Comparison of ENCODE assay signal across 8 mouse cellular contexts in the genomic region with DNA sequence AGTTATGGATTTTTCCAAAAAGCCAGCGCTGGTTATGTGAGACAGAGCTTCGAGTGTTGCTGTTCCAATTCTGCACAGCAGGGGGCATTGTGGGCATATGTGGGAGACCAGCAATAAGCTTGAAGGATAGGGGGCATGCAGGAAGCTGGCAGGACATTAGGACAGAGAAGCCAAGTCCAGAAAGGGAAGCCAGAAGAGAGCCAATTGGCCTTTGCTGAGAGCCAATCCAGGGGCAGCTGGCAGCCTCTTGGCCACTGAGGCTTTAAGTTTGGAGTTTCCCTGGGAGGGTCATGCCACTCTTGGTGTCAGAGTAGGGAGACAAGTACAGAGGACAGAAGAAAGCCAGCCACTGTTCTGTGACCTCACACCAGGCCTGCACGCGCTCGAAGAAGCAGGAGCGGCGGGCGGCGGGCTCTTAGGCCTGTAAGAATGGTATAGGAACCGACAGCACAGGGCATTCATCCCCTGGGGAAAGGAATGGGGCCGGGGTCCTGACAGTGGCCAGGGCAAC. TPM values are rescaled to one million over a fixed set of nuclear protein-coding genes. Genes with fewer than 3 reads are reported as not detected.
DNase-seq lines count a peak whose midpoint lies in the region; ATAC-seq and TF ChIP-seq lines count a peak whose summit lies in the region.

No protein-coding gene starts in this region.

- H3K4me1 ChIP-seq in embryonic fibroblast, embryonic 13.5 days (ENCODE audit: control insufficient read depth, insufficient read depth, low read length), result no peaks in the 10 kb centered on the region
- peaks cover 5% of the 10 kb centered on the region for H3K4me1 ChIP-seq in heart, embryonic 11.5 days (ENCODE audit: control insufficient read depth, insufficient read depth, low read length)
- H3K4me1 ChIP-seq in kidney, embryonic 15.5 days, result peaks cover 15% of the 10 kb centered on the region
- peaks cover 6% of the 10 kb centered on the region for H3K4me1 ChIP-seq in limb, embryonic 15.5 days

- H3K27ac ChIP-seq in embryonic fibroblast, embryonic 13.5 days (ENCODE audit: insufficient read depth, low read length), result no peak overlapping the region
- H3K27ac ChIP-seq in heart, embryonic 11.5 days (ENCODE audit: low read depth, low read length), result peak overlapping the region; percentile 62
- peak overlapping the region; percentile 78; the same call in 1 of the 2 replicates for H3K27ac ChIP-seq in kidney, embryonic 15.5 days
- H3K27ac ChIP-seq in limb, embryonic 15.5 days, result peak overlapping the region; percentile 9; the same call in 1 of the 2 replicates

- peaks cover 3% of the 10 kb centered on the region for H3K36me3 ChIP-seq in C2C12 (ENCODE audit: control insufficient read depth, insufficient read depth)
- H3K36me3 ChIP-seq in heart, embryonic 11.5 days (ENCODE audit: control insufficient read depth, insufficient read depth, low read length), result peaks cover 6% of the 10 kb centered on the region; the same call in 1 of the 2 replicates
- peaks cover 28% of the 10 kb centered on the region for H3K36me3 ChIP-seq in kidney, embryonic 15.5 days
- H3K36me3 ChIP-seq in limb, embryonic 15.5 days, result 0 out of 2 replicates have a peak, but pooled peaks cover 11% of the 10 kb centered on the region

- no peak for TF ChIP-seq POLR2A in embryonic fibroblast, embryonic 13.5 days (IDR thresholded peaks at IDR 0.05; ENCODE audit: low read depth, low read length)

- H3K27me3 ChIP-seq in C2C12 (ENCODE audit: control insufficient read depth, insufficient read depth, insufficient read length), result no peaks in the 10 kb centered on the region
- no peaks in the 10 kb centered on the region for H3K27me3 ChIP-seq in heart, embryonic 11.5 days (ENCODE audit: control insufficient read depth, insufficient read depth, low read length)
- H3K27me3 ChIP-seq in kidney, embryonic 15.5 days, result no peaks in the 10 kb centered on the region
- no peaks in the 10 kb centered on the region for H3K27me3 ChIP-seq in limb, embryonic 15.5 days

- peak; percentile 66 for TF ChIP-seq CTCF in C2C12 (IDR thresholded peaks at IDR 0.05; ENCODE audit: control insufficient read depth, insufficient read depth, insufficient read length)
- TF ChIP-seq CTCF in embryonic fibroblast, embryonic 13.5 days (IDR thresholded peaks at IDR 0.05; ENCODE audit: borderline replicate concordance, insufficient read depth, low read length), result peak; percentile 59; the same call in 1 of the 2 replicates

- peak; percentile 32; the same call in 1 of the 2 replicates for ATAC-seq in heart, embryonic 11.5 days (replicated peaks; ENCODE audit: insufficient number of reproducible peaks, low FRiP score, low TSS enrichment)
- peak; percentile 87 for ATAC-seq in kidney, embryonic 15.5 days (replicated peaks; ENCODE audit: low FRiP score)
- ATAC-seq in limb, embryonic 15.5 days (ENCODE audit: insufficient number of reproducible peaks, low FRiP score, low TSS enrichment, low read depth), result peak; percentile 45; the same call in 1 of the 2 replicates
- ATAC-seq in monocyte, adult 5-6 weeks (replicated peaks; ENCODE audit: insufficient number of reproducible peaks, low FRiP score, low TSS enrichment, poor library complexity, severe bottlenecking), result peak; percentile 86

- H3K4me2 ChIP-seq in heart, embryonic 11.5 days, result no peak overlapping the region
- H3K4me2 ChIP-seq in kidney, embryonic 15.5 days, result no peak overlapping the region
- H3K4me2 ChIP-seq in limb, embryonic 15.5 days, result no peak overlapping the region

- H3K79me3 ChIP-seq in C2C12 (ENCODE audit: low read depth), result no peaks in the 10 kb centered on the region

- DNase-seq in brain, adult 2 months (ENCODE audit: low read depth, low spot score), result peak; percentile 96
- DNase-seq in spleen, postnatal 36 days (ENCODE audit: low spot score in 2 of 2), result peak; percentile 74 to 77

- WGBS in heart, embryonic 11.5 days (ENCODE audit: insufficient replicate concordance), result 66% methylated on average over 11 of the region's 11 CpGs
- 61% methylated on average over 11 of the region's 11 CpGs for WGBS in kidney, embryonic 15.5 days
- 62% methylated on average over 11 of the region's 11 CpGs for WGBS in limb, embryonic 15.5 days

- H3K79me2 ChIP-seq in C2C12 (ENCODE audit: control insufficient read depth, insufficient read depth), result no peaks in the 10 kb centered on the region

- H3K4me3 ChIP-seq in C2C12 (ENCODE audit: insufficient read depth, poor library complexity, severe bottlenecking), result no peak overlapping the region
- H3K4me3 ChIP-seq in embryonic fibroblast, embryonic 13.5 days (ENCODE audit: insufficient read depth, low read length), result no peak overlapping the region
- no peak overlapping the region for H3K4me3 ChIP-seq in heart, embryonic 11.5 days (ENCODE audit: low read depth, low read length)
- no peak overlapping the region for H3K4me3 ChIP-seq in kidney, embryonic 15.5 days (replicated peaks)
- H3K4me3 ChIP-seq in limb, embryonic 15.5 days, result no peak overlapping the region

- H3K9ac ChIP-seq in heart, embryonic 11.5 days (ENCODE audit: low read depth, low read length), result no peak overlapping the region
- H3K9ac ChIP-seq in kidney, embryonic 15.5 days, result 0 out of 2 replicates have a peak overlapping the region, but pooled peaks have one; percentile 31
- no peak overlapping the region for H3K9ac ChIP-seq in limb, embryonic 15.5 days

- H3ac ChIP-seq in C2C12 (ENCODE audit: control insufficient read depth, insufficient read length, low read depth), result no peak overlapping the region

- H3K9me3 ChIP-seq in heart, embryonic 11.5 days (replicated peaks; ENCODE audit: control insufficient read depth, low read length), result no peaks in the 10 kb centered on the region
- no peaks in the 10 kb centered on the region for H3K9me3 ChIP-seq in kidney, embryonic 15.5 days (replicated peaks)
- H3K9me3 ChIP-seq in limb, embryonic 15.5 days, result no peaks in the 10 kb centered on the region

TF ChIP-seq in C2C12, 6 proteins besides CTCF, POLR2A, EP300 and RAD21:
- no peak for TF ChIP-seq CEBPB (IDR thresholded peaks at IDR 0.05; ENCODE audit: low read depth)
- no peak for TF ChIP-seq MYOD1 (IDR thresholded peaks at IDR 0.05; ENCODE audit: control insufficient read depth, insufficient read length, low read depth)
- no peak for TF ChIP-seq USF1 (IDR thresholded peaks at IDR 0.05; ENCODE audit: low read depth)
- no peak for TF ChIP-seq MYOG (IDR thresholded peaks at IDR 0.05; ENCODE audit: control insufficient read depth, extremely low read depth, insufficient read length)
- no peak for TF ChIP-seq MAX (IDR thresholded peaks at IDR 0.05)
- TF ChIP-seq FOSL1 (IDR thresholded peaks at IDR 0.05; ENCODE audit: insufficient read depth, low read length, poor library complexity, severe bottlenecking), result no peak

RNA-seq across cellular contexts. Expression of gene Srl, which starts 52.4 kb away (rescaled TPM):
- polyA plus RNA-seq in C2C12 (2012; fragmentation: generic; extraction: Trizol), result 11.4 TPM
- 3.9 and 5.9 TPM in 2 replicates for polyA plus RNA-seq in embryonic fibroblast, embryonic 13.5 days (2011; ENCODE audit: insufficient read length, low read depth, missing spikeins)
- 147 and 191 TPM in 2 replicates for polyA plus RNA-seq in heart, embryonic 11.5 days (2014; fragmentation: Nextera tagmentation; extraction: Ambion mirVana)
- polyA plus RNA-seq in kidney, embryonic 15.5 days (2015; fragmentation: Nextera tagmentation; extraction: Ambion mirVana), result 19.2 and 23.8 TPM in 2 replicates
- polyA plus RNA-seq in limb, embryonic 15.5 days (2015; fragmentation: Nextera tagmentation; extraction: Ambion mirVana), result 36.8 and 81.2 TPM in 2 replicates
- 0.29 to 0.38 TPM in 2 of 3 replicates, not detected in the other for total RNA-seq in monocyte, adult 5-6 weeks (2017)

Comparison
In these comparisons a context has a peak if more than half of its experiments do, and no peak if none do; other contexts are left out.
1. ATAC-seq: peak in every context shown above with its lines; median percentile 87 in kidney, embryonic 15.5 days; 86 in monocyte, adult 5-6 weeks; 45 in limb, embryonic 15.5 days; 32 in heart, embryonic 11.5 days.